Mouse (Mus musculus) myocyte (in vitro differentiated cells): ENCODE measurements around the gene Tmem220.

Experiments used
- MAX ChIP-seq: IDR thresholded peaks from one replicate; pipeline ENCODE4 v1.6.1; 2011; ENCODE audit warnings: low read depth, mild to moderate bottlenecking, control low read depth
- POLR2A ChIP-seq: IDR thresholded peaks from one replicate; pipeline ENCODE4 v1.6.1; 2011; ENCODE audit warnings: low read depth, mild to moderate bottlenecking, control low read depth, moderate library complexity; ENCODE audit not compliant: insufficient read length
- POLR2AphosphoS2 ChIP-seq: IDR thresholded peaks from one replicate; pipeline ENCODE4 v1.6.1; 2011; ENCODE audit warnings: low read depth, control low read depth; ENCODE audit not compliant: insufficient read length
- SRF ChIP-seq: IDR thresholded peaks from one replicate; pipeline ENCODE4 v1.6.1; 2011; ENCODE audit warnings: low read depth; ENCODE audit not compliant: control insufficient read depth, insufficient read length
- TCF12 ChIP-seq: IDR thresholded peaks from one replicate; pipeline ENCODE4 v1.6.1; 2011; ENCODE audit warnings: mild to moderate bottlenecking, control low read depth; ENCODE audit not compliant: poor library complexity, insufficient read depth, severe bottlenecking
- USF1 ChIP-seq: IDR thresholded peaks from one replicate; pipeline ENCODE4 v1.6.1; 2011; ENCODE audit warnings: low read depth, mild to moderate bottlenecking, control low read depth, moderate library complexity

DNA sequence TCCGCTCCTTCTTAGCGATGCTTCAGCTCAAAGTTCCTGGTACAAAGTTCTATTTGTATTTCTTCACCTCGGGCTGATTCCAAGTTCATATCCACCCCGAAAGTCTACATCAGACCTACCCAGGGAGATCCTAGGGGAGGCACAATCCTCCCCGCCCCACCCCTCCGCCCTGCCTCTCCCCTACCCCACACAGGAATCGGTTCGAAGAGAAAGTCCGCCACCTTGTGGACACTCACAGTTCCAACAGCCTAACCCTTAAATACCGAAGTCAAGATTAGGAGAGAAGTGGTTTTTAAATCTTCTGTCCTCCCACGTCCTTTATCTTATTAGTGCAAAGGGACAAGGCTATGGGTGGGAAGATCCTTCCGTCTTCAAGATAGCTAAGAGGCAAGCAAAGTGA lies 4.0 kb upstream of the Tmem220 start:
- no peak for TF ChIP-seq POLR2A
- TF ChIP-seq TCF12 = no peak
- TF ChIP-seq MAX = no peak
- TF ChIP-seq POLR2AphosphoS2 = no peak
- TF ChIP-seq SRF = no peak
- no peak for TF ChIP-seq USF1
